Mouse (Mus musculus): ENCODE results near the gene Soat2. TPM values are rescaled to one million over a fixed set of nuclear protein-coding genes. Genes with fewer than 3 reads are reported as not detected.

The Soat2 gene
- polyA plus RNA-seq, 1 experiment from 2014 or later = 0.30 TPM

GRCm38 (mm10) chr15:102112827-102113226 lies 37.5 kb upstream of the Soat2 start:
- peaks cover 65% of the 10 kb centered on the region for H3K36me3 ChIP-seq (ENCODE audit: control insufficient read depth, insufficient read depth, low read length)
- no peak for ATAC-seq (ENCODE audit: low read depth)
- no peak overlapping the region for H3K27ac ChIP-seq (ENCODE audit: low read length)
- H3K9me3 ChIP-seq (ENCODE audit: control insufficient read depth, low read length) = no peaks in the 10 kb centered on the region
- no peak overlapping the region for H3K4me3 ChIP-seq (ENCODE audit: low read length)
- peaks cover 23% of the 10 kb centered on the region for H3K4me1 ChIP-seq (replicated peaks; ENCODE audit: control insufficient read depth, insufficient read depth, low read length)
- H3K4me2 ChIP-seq (ENCODE audit: low read depth, low read length) = no peak overlapping the region
- WGBS = 63% methylated on average over 8 of the region's 8 CpGs
- H3K27me3 ChIP-seq (ENCODE audit: control insufficient read depth, insufficient read depth, low read depth, low read length) = no peaks in the 10 kb centered on the region
- no peak overlapping the region for H3K9ac ChIP-seq (ENCODE audit: low read length)

GRCm38 (mm10) chr15:102113674-102114073 lies 36.7 kb upstream of the Soat2 start:
- Histone ChIP-seq H3K27ac (ENCODE audit: low read length) (no peak overlapping the region), H3K36me3 (ENCODE audit: control insufficient read depth, insufficient read depth, low read length) (peaks cover 64% of the 10 kb centered on the region)
- ATAC-seq (ENCODE audit: low read depth) = no peak

DNA sequence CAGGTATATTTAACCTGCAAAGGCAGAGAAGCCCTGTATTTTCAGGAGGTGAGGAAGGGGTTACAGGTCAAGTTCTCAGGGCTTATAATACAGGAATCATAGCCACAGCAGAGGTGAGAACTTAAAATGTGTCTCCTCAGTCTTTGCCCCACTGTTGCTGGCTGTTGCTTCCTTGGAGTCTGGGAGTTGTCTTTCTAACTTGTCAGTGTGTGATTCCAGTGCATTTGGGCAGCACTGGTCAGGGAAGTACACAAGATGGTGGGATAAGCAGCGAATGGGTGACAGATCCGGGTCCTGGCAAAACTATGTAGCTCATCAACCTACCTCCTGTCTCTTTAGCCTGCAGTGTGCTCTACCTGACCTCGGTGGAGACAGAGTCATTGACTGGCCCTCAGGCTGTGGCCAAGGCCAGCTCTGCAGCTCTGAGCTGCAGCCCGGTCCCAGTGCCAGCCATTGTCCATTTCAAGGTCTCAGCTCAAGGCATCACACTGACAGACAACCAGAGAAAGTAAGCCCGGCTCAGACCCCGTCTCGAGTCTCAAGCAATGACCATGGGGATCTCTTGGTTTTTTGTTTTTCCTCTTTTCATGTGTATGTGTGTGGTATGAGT lies 35.6 kb upstream of the Soat2 start:
- peaks cover 17% of the 10 kb centered on the region for H3K4me1 ChIP-seq (replicated peaks; ENCODE audit: control insufficient read depth, insufficient read depth, low read length)
- no peak overlapping the region for H3K27ac ChIP-seq (ENCODE audit: low read length)
- H3K9ac ChIP-seq (ENCODE audit: low read length) = no peak overlapping the region
- no peak overlapping the region for H3K4me2 ChIP-seq (ENCODE audit: low read depth, low read length)
- no peaks in the 10 kb centered on the region for H3K9me3 ChIP-seq (ENCODE audit: control insufficient read depth, low read length)
- no peak overlapping the region for H3K4me3 ChIP-seq (ENCODE audit: low read length)
- WGBS = 76% methylated on average over 7 of the region's 7 CpGs
- ATAC-seq (ENCODE audit: low read depth) = no peak
- peaks cover 62% of the 10 kb centered on the region for H3K36me3 ChIP-seq (ENCODE audit: control insufficient read depth, insufficient read depth, low read length)
- no peaks in the 10 kb centered on the region for H3K27me3 ChIP-seq (ENCODE audit: control insufficient read depth, insufficient read depth, low read depth, low read length)

More at GRCm38 (mm10) chr15:102113674-102114073, 36.7 kb upstream of the Soat2 start:
- no peak overlapping the region for H3K4me2 ChIP-seq (ENCODE audit: low read depth, low read length)
- WGBS = 83% methylated on average over 4 of the region's 4 CpGs
- H3K4me1 ChIP-seq (replicated peaks; ENCODE audit: control insufficient read depth, insufficient read depth, low read length) = peaks cover 20% of the 10 kb centered on the region
- H3K9ac ChIP-seq (ENCODE audit: low read length) = no peak overlapping the region
- no peaks in the 10 kb centered on the region for H3K27me3 ChIP-seq (ENCODE audit: control insufficient read depth, insufficient read depth, low read depth, low read length)
- no peaks in the 10 kb centered on the region for H3K9me3 ChIP-seq (ENCODE audit: control insufficient read depth, low read length)
- no peak overlapping the region for H3K4me3 ChIP-seq (ENCODE audit: low read length)

GRCm38 (mm10) chr15:102115731-102116231 lies 34.5 kb upstream of the Soat2 start:
- H3K4me3 ChIP-seq (ENCODE audit: low read length) = no peak overlapping the region
- 68% methylated on average over 9 of the region's 9 CpGs for WGBS
- H3K4me1 ChIP-seq (replicated peaks; ENCODE audit: control insufficient read depth, insufficient read depth, low read length) = peaks cover 17% of the 10 kb centered on the region
- H3K27me3 ChIP-seq (ENCODE audit: control insufficient read depth, insufficient read depth, low read depth, low read length) = no peaks in the 10 kb centered on the region
- H3K4me2 ChIP-seq (ENCODE audit: low read depth, low read length) = no peak overlapping the region
- no peak overlapping the region for H3K9ac ChIP-seq (ENCODE audit: low read length)
- H3K27ac ChIP-seq (ENCODE audit: low read length) = no peak overlapping the region; the same call in 1 of the 2 replicates
- H3K9me3 ChIP-seq (ENCODE audit: control insufficient read depth, low read length) = no peaks in the 10 kb centered on the region
- no peak for ATAC-seq (ENCODE audit: low read depth)
- H3K36me3 ChIP-seq (ENCODE audit: control insufficient read depth, insufficient read depth, low read length) = peaks cover 56% of the 10 kb centered on the region

DNA sequence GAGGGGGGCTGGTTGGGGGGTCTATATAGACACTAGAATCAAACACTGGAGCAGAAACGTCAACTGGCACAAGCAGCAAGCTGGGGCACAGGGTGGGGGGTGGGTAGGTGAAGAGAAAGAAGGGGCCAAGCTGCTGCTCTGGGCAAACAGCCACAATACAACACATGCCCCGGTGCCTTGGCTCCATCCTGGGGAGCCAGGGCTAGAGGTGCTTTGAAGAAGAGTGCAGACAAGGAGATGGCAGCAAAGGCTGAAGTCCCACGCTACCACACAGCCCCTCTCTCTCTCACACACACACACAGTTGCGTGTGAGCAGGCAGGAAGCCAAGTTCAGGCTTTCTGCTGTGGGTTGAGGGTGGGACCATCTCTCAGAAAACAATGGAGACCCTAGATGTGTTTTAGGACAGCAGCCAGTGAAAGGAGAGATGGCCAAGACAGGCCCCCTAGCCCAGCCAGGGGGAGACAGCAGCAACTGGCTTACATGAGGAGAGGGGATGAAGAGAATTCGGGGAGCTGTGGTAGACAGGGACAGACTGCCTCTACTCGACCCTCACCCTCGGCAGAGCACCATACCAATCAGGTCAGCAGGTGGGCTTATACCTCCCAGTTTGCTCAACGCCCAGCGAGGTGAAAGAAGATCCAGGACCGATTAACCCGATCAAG lies 33.4 kb upstream of the Soat2 start:
- 65% methylated on average over 11 of the region's 11 CpGs for WGBS
- H3K27ac ChIP-seq (ENCODE audit: low read length) = peak overlapping the region; percentile 46
- H3K4me1 ChIP-seq (replicated peaks; ENCODE audit: control insufficient read depth, insufficient read depth, low read length) = peaks cover 17% of the 10 kb centered on the region
- ATAC-seq (ENCODE audit: low read depth) = peak; percentile 37; the same call in 1 of the 2 replicates
- peaks cover 52% of the 10 kb centered on the region for H3K36me3 ChIP-seq (ENCODE audit: control insufficient read depth, insufficient read depth, low read length)
- H3K9ac ChIP-seq (ENCODE audit: low read length) = no peak overlapping the region
- H3K9me3 ChIP-seq (ENCODE audit: control insufficient read depth, low read length) = no peaks in the 10 kb centered on the region
- H3K4me3 ChIP-seq (ENCODE audit: low read length) = no peak overlapping the region
- no peak overlapping the region for H3K4me2 ChIP-seq (ENCODE audit: low read depth, low read length)
- no peaks in the 10 kb centered on the region for H3K27me3 ChIP-seq (ENCODE audit: control insufficient read depth, insufficient read depth, low read depth, low read length)

GRCm38 (mm10) chr15:102117461-102118443 lies 32.6 kb upstream of the Soat2 start:
- H3K27me3 ChIP-seq (ENCODE audit: control insufficient read depth, insufficient read depth, low read depth, low read length) = no peaks in the 10 kb centered on the region
- peaks cover 44% of the 10 kb centered on the region for H3K36me3 ChIP-seq (ENCODE audit: control insufficient read depth, insufficient read depth, low read length)
- peak; percentile 46; the same call in 1 of the 2 replicates for ATAC-seq (ENCODE audit: low read depth)
- no peaks in the 10 kb centered on the region for H3K9me3 ChIP-seq (ENCODE audit: control insufficient read depth, low read length)
- WGBS = 63% methylated on average over 19 of the region's 19 CpGs
- peak overlapping the region; percentile 30; the same call in 1 of the 2 replicates for H3K27ac ChIP-seq (ENCODE audit: low read length)
- H3K9ac ChIP-seq (ENCODE audit: low read length) = no peak overlapping the region
- peaks cover 17% of the 10 kb centered on the region for H3K4me1 ChIP-seq (replicated peaks; ENCODE audit: control insufficient read depth, insufficient read depth, low read length)
- no peak overlapping the region for H3K4me2 ChIP-seq (ENCODE audit: low read depth, low read length)
- H3K4me3 ChIP-seq (ENCODE audit: low read length) = no peak overlapping the region

GRCm38 (mm10) chr15:102118591-102118990 lies 31.7 kb upstream of the Soat2 start:
- WGBS = 89% methylated on average over 4 of the region's 4 CpGs
- ATAC-seq (ENCODE audit: low read depth) = no peak
- Histone ChIP-seq H3K9me3 (ENCODE audit: control insufficient read depth, low read length) (no peaks in the 10 kb centered on the region), H3K4me3 (ENCODE audit: low read length) (no peak overlapping the region), H3K9ac (ENCODE audit: low read length) (no peak overlapping the region), H3K27me3 (ENCODE audit: control insufficient read depth, insufficient read depth, low read depth, low read length) (no peaks in the 10 kb centered on the region), H3K4me1 (replicated peaks; ENCODE audit: control insufficient read depth, insufficient read depth, low read length) (peaks cover 17% of the 10 kb centered on the region), H3K4me2 (ENCODE audit: low read depth, low read length) (no peak overlapping the region), H3K27ac (ENCODE audit: low read length) (no peak overlapping the region), H3K36me3 (ENCODE audit: control insufficient read depth, insufficient read depth, low read length) (peaks cover 37% of the 10 kb centered on the region)

DNA sequence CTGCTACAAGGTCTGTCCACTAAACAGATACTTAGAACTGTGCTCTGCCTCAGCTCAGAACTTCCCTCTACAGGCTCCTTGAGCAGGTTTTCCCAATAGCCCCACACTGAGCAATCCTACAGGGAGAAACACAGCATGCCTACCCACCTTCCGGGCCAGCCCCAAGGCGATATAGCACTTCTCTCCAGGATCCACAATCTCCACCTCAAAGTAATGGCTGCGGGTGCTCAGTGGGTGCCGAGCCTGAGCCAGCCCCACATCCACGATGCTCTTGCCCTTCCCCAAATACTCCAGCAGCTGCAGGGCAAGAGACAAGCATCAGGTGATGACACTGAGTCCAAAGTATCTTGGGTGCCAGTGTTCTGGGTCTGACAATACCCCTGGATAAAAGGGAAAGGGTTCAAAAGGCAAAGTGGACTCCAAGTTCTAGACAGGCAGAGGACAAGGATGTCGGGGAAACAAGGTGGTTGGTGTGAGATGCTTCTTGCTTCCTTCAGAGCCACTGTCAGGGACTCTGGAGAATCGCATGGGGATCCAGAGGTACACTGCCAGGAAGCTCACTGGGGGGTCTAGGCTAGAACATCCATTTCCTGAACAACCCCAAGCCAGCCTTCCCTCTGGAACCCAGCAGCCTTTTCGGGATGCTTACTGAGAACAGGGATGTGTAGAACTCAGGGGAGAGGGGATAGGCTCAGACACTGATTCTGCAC lies 31.1 kb upstream of the Soat2 start:
- H3K36me3 ChIP-seq (ENCODE audit: control insufficient read depth, insufficient read depth, low read length) = peaks cover 34% of the 10 kb centered on the region

More for the DNA sequence above, 31.1 kb upstream of the Soat2 start:
- Histone ChIP-seq H3K4me2 (ENCODE audit: low read depth, low read length) (no peak overlapping the region), H3K9ac (ENCODE audit: low read length) (no peak overlapping the region), H3K4me1 (replicated peaks; ENCODE audit: control insufficient read depth, insufficient read depth, low read length) (peaks cover 17% of the 10 kb centered on the region), H3K27me3 (ENCODE audit: control insufficient read depth, insufficient read depth, low read depth, low read length) (no peaks in the 10 kb centered on the region), H3K9me3 (ENCODE audit: control insufficient read depth, low read length) (no peaks in the 10 kb centered on the region), H3K4me3 (ENCODE audit: low read length) (no peak overlapping the region), H3K27ac (ENCODE audit: low read length) (no peak overlapping the region)
- no peak for ATAC-seq (ENCODE audit: low read depth)
- WGBS = 69% methylated on average over 8 of the region's 8 CpGs
